Mouse (Mus musculus): ENCODE measurements around the gene Olfr1249. TPM values are rescaled to one million over a fixed set of nuclear protein-coding genes. Genes with fewer than 3 reads are reported as not detected.
"Not testable (repeated sequence)": the region's sequence is repeated elsewhere in the genome, so short reads cannot be mapped to it uniquely, and the experiment has no call there.

The Olfr1249 gene
- not detected in 2 replicates for total RNA-seq (2012; rRNA removed)

- no peak for TF ChIP-seq HCFC1 (IDR thresholded peaks at IDR 0.05; ENCODE audit: borderline replicate concordance, insufficient read depth, low read length)
- TF ChIP-seq ZNF384 (IDR thresholded peaks at IDR 0.05; ENCODE audit: low read depth, low read length): no peak
- TF ChIP-seq MAFK (IDR thresholded peaks at IDR 0.05; ENCODE audit: insufficient read depth, low read depth, low read length): no peak
- TF ChIP-seq ZC3H11A (IDR thresholded peaks at IDR 0.05; ENCODE audit: borderline replicate concordance, low read depth, low read length): no peak
- no peak for TF ChIP-seq CHD2 (IDR thresholded peaks at IDR 0.05; ENCODE audit: low read depth, low read length)
- in situ Hi-C loops (cut with MboI; ENCODE audit: low sequenced_read_pairs in 2 of 2, unreplicated experiment in 2 of 2): no loop called here
- no peaks in the 10 kb centered on the region for H3K4me1 ChIP-seq (ENCODE audit: control insufficient read depth in 2 of 2, insufficient read depth in 2 of 2, low read length in 2 of 2, poor library complexity in 1 of 2)
- H3K36me3 ChIP-seq (ENCODE audit: control insufficient read depth, insufficient read depth, low read length, poor library complexity, severe bottlenecking): no peaks in the 10 kb centered on the region
- no peak within 1 kb of the TSS for H3K27ac ChIP-seq (ENCODE audit: insufficient read depth, low read depth, low read length, poor library complexity, severe bottlenecking)
- H3K9ac ChIP-seq (ENCODE audit: insufficient read depth, low read depth, low read length, poor library complexity, severe bottlenecking): no peak within 1 kb of the TSS
- H3K4me3 ChIP-seq (ENCODE audit: insufficient read depth in 1 of 2, low read depth in 1 of 2, low read length in 2 of 2, poor library complexity in 1 of 2, severe bottlenecking in 1 of 2): no peak within 1 kb of the TSS
- no peak for DNase-seq (ENCODE audit: low read depth, low spot score)
- no peaks in the 10 kb centered on the region for H3K9me3 ChIP-seq (ENCODE audit: control insufficient read depth, insufficient read depth, low read depth, low read length)
These were observed at the start of gene Olfr1249 for GRCm38 (mm10) chr2:89634883-89635282. TSS of gene Olfr1249 (minus strand) at chr2:89634983.

GRCm38 (mm10) chr2:89671836-89672235 lies 37.1 kb upstream of the Olfr1249 start, which contains the start of gene Olfr1251:
TSS of gene Olfr1251 (minus strand) at chr2:89671936.
- no peaks in the 10 kb centered on the region for H3K36me3 ChIP-seq (ENCODE audit: control insufficient read depth, insufficient read depth, low read length, poor library complexity, severe bottlenecking)
- no peaks in the 10 kb centered on the region for H3K4me1 ChIP-seq (ENCODE audit: control insufficient read depth in 2 of 2, insufficient read depth in 2 of 2, low read length in 2 of 2, poor library complexity in 1 of 2)
- H3K9me3 ChIP-seq (ENCODE audit: control insufficient read depth, insufficient read depth, low read depth, low read length): no peaks in the 10 kb centered on the region
- DNase-seq (ENCODE audit: low read depth, low spot score): no peak
- no peak for TF ChIP-seq MAFK (IDR thresholded peaks at IDR 0.05; ENCODE audit: insufficient read depth, low read depth, low read length)
- TF ChIP-seq ZNF384 (IDR thresholded peaks at IDR 0.05; ENCODE audit: low read depth, low read length): no peak
- TF ChIP-seq HCFC1 (IDR thresholded peaks at IDR 0.05; ENCODE audit: borderline replicate concordance, insufficient read depth, low read length): no peak
- no peak for TF ChIP-seq ZC3H11A (IDR thresholded peaks at IDR 0.05; ENCODE audit: borderline replicate concordance, low read depth, low read length)
- no peak for TF ChIP-seq CHD2 (IDR thresholded peaks at IDR 0.05; ENCODE audit: low read depth, low read length)
- H3K9ac ChIP-seq (ENCODE audit: insufficient read depth, low read depth, low read length, poor library complexity, severe bottlenecking): no peak within 1 kb of the TSS
- no peak within 1 kb of the TSS for H3K27ac ChIP-seq (ENCODE audit: insufficient read depth, low read depth, low read length, poor library complexity, severe bottlenecking)
- in situ Hi-C loops (cut with MboI; ENCODE audit: low sequenced_read_pairs in 2 of 2, unreplicated experiment in 2 of 2): no loop called here
- no peak within 1 kb of the TSS for H3K4me3 ChIP-seq (ENCODE audit: insufficient read depth in 1 of 2, low read depth in 1 of 2, low read length in 2 of 2, poor library complexity in 1 of 2, severe bottlenecking in 1 of 2)

GRCm38 (mm10) chr2:89661367-89661766 lies 26.6 kb upstream of the Olfr1249 start, which contains the start of gene Olfr1250:
TSS of gene Olfr1250 (minus strand) at chr2:89661467.
- Histone ChIP-seq H3K9me3 (ENCODE audit: control insufficient read depth, insufficient read depth, low read depth, low read length) (no peaks in the 10 kb centered on the region), H3K36me3 (ENCODE audit: control insufficient read depth, insufficient read depth, low read length, poor library complexity, severe bottlenecking) (no peaks in the 10 kb centered on the region), H3K27ac (ENCODE audit: insufficient read depth, low read depth, low read length, poor library complexity, severe bottlenecking) (no peak within 1 kb of the TSS), H3K9ac (ENCODE audit: insufficient read depth, low read depth, low read length, poor library complexity, severe bottlenecking) (no peak within 1 kb of the TSS), H3K4me3 (ENCODE audit: insufficient read depth in 1 of 2, low read depth in 1 of 2, low read length in 2 of 2, poor library complexity in 1 of 2, severe bottlenecking in 1 of 2) (no peak within 1 kb of the TSS), H3K4me1 (ENCODE audit: control insufficient read depth in 2 of 2, insufficient read depth in 2 of 2, low read length in 2 of 2, poor library complexity in 1 of 2) (no peaks in the 10 kb centered on the region)
- TF ChIP-seq ZNF384 (IDR thresholded peaks at IDR 0.05; ENCODE audit: low read depth, low read length) (no peak), HCFC1 (IDR thresholded peaks at IDR 0.05; ENCODE audit: borderline replicate concordance, insufficient read depth, low read length) (no peak), MAFK (IDR thresholded peaks at IDR 0.05; ENCODE audit: insufficient read depth, low read depth, low read length) (no peak), CHD2 (IDR thresholded peaks at IDR 0.05; ENCODE audit: low read depth, low read length) (no peak), ZC3H11A (IDR thresholded peaks at IDR 0.05; ENCODE audit: borderline replicate concordance, low read depth, low read length) (no peak)
- DNase-seq (ENCODE audit: low read depth, low spot score): no peak
- in situ Hi-C loops (cut with MboI; ENCODE audit: low sequenced_read_pairs in 2 of 2, unreplicated experiment in 2 of 2): no loop called here

- H3K4me1 ChIP-seq (ENCODE audit: control insufficient read depth in 2 of 2, insufficient read depth in 2 of 2, low read length in 2 of 2, poor library complexity in 1 of 2); H3K9ac ChIP-seq (ENCODE audit: insufficient read depth, low read depth, low read length, poor library complexity, severe bottlenecking); H3K9me3 ChIP-seq (ENCODE audit: control insufficient read depth, insufficient read depth, low read depth, low read length); H3K36me3 ChIP-seq (ENCODE audit: control insufficient read depth, insufficient read depth, low read length, poor library complexity, severe bottlenecking); DNase-seq (ENCODE audit: low read depth, low spot score); H3K27ac ChIP-seq (ENCODE audit: insufficient read depth, low read depth, low read length, poor library complexity, severe bottlenecking); in situ Hi-C loops (cut with MboI; ENCODE audit: low sequenced_read_pairs in 2 of 2, unreplicated experiment in 2 of 2); H3K4me3 ChIP-seq (ENCODE audit: insufficient read depth in 1 of 2, low read depth in 1 of 2, low read length in 2 of 2, poor library complexity in 1 of 2, severe bottlenecking in 1 of 2): not testable (repeated sequence)
These were observed 16.6 kb downstream of the Olfr1249 start, which contains the start of gene Olfr1248 for GRCm38 (mm10) chr2:89618145-89618544. TSS of gene Olfr1248 (minus strand) at chr2:89618245.

- no peaks in the 10 kb centered on the region for H3K9me3 ChIP-seq (ENCODE audit: control insufficient read depth, insufficient read depth, low read depth, low read length)
- no peak for DNase-seq (ENCODE audit: low read depth, low spot score)
These were observed 20.8 kb downstream of the Olfr1249 start, which contains the start of gene Olfr1247 for GRCm38 (mm10) chr2:89614030-89614429. TSS of gene Olfr1247 (minus strand) at chr2:89614130.

More at GRCm38 (mm10) chr2:89614030-89614429, 20.8 kb downstream of the Olfr1249 start, which contains the start of gene Olfr1247:
- no peak within 1 kb of the TSS for H3K9ac ChIP-seq (ENCODE audit: insufficient read depth, low read depth, low read length, poor library complexity, severe bottlenecking)
- TF ChIP-seq ZNF384 (IDR thresholded peaks at IDR 0.05; ENCODE audit: low read depth, low read length): no peak
- no peak for TF ChIP-seq ZC3H11A (IDR thresholded peaks at IDR 0.05; ENCODE audit: borderline replicate concordance, low read depth, low read length)
- TF ChIP-seq HCFC1 (IDR thresholded peaks at IDR 0.05; ENCODE audit: borderline replicate concordance, insufficient read depth, low read length): no peak
- TF ChIP-seq CHD2 (IDR thresholded peaks at IDR 0.05; ENCODE audit: low read depth, low read length): no peak
- no peak for TF ChIP-seq MAFK (IDR thresholded peaks at IDR 0.05; ENCODE audit: insufficient read depth, low read depth, low read length)
- no peaks in the 10 kb centered on the region for H3K36me3 ChIP-seq (ENCODE audit: control insufficient read depth, insufficient read depth, low read length, poor library complexity, severe bottlenecking)
- no peak within 1 kb of the TSS for H3K27ac ChIP-seq (ENCODE audit: insufficient read depth, low read depth, low read length, poor library complexity, severe bottlenecking)
- in situ Hi-C loops (cut with MboI; ENCODE audit: low sequenced_read_pairs in 2 of 2, unreplicated experiment in 2 of 2): no loop called here
- no peaks in the 10 kb centered on the region for H3K4me1 ChIP-seq (ENCODE audit: control insufficient read depth in 2 of 2, insufficient read depth in 2 of 2, low read length in 2 of 2, poor library complexity in 1 of 2)
- H3K4me3 ChIP-seq (ENCODE audit: insufficient read depth in 1 of 2, low read depth in 1 of 2, low read length in 2 of 2, poor library complexity in 1 of 2, severe bottlenecking in 1 of 2): no peak within 1 kb of the TSS

Data from ES-E14 (cell line).